Mouse (Mus musculus) neural tube, embryonic 12.5 days (tissue): ENCODE results near the gene Osbpl9. TPM values are rescaled to one million over a fixed set of nuclear protein-coding genes. Genes with fewer than 3 reads are reported as not detected.

Experiments
- ATAC-seq: fragments of 200-750 bp; cut with Nextera tagmentation; 2 replicates; pipeline ENCODE4 v1.8.0; 2017; ENCODE audit warnings: low read depth, mild to moderate bottlenecking, moderate TSS enrichment, moderate library complexity; ENCODE audit not compliant: low FRiP score
- H3K27ac ChIP-seq: fragments of 300-500 bp; sonication (generic); 2 replicates; pipeline ENCODE4 v1.5.1; 2016
- H3K27me3 ChIP-seq: fragments of 300-500 bp; sonication (generic); replicated peaks from 2 replicates; pipeline ENCODE4 v1.6.1; 2016; ENCODE audit warnings: mild to moderate bottlenecking
- H3K36me3 ChIP-seq: fragments of 300-500 bp; sonication (generic); 2 replicates; pipeline ENCODE4 v1.6.1; 2016; ENCODE audit warnings: mild to moderate bottlenecking
- H3K4me1 ChIP-seq: fragments of 300-500 bp; sonication (generic); 2 replicates; pipeline ENCODE4 v1.6.1; 2016
- H3K4me2 ChIP-seq: fragments of 300-500 bp; sonication (generic); replicated peaks from 2 replicates; pipeline ENCODE4 v1.6.1; 2016; ENCODE audit warnings: mild to moderate bottlenecking
- H3K4me3 ChIP-seq: fragments of 300-500 bp; sonication (generic); 2 replicates; pipeline ENCODE4 v1.5.1; 2016
- H3K9ac ChIP-seq: fragments of 300-500 bp; sonication (generic); 2 replicates; pipeline ENCODE4 v1.6.1; 2016; ENCODE audit warnings: mild to moderate bottlenecking
- H3K9me3 ChIP-seq: fragments of 300-500 bp; sonication (generic); 2 replicates; pipeline ENCODE4 v1.6.1; 2016; ENCODE audit warnings: mild to moderate bottlenecking
- WGBS: fragments of 180-500 bp; shearing (Covaris S2); methylation state at CpG from one replicate; pipeline ENCODE4 v1.1.7; 2016; 5-methylcytosine and 5-hydroxymethylcytosine counted together
- polyA plus RNA-seq: library from polyadenylated mRNA; unstranded; fragments of >200 nt; fragmentation: Nextera tagmentation; extraction: Ambion mirVana; gene quantifications from 2 replicates; pipeline ENCODE4 v1.2.1, GENCODE M21; 2016

Gene Osbpl9
- polyA plus RNA-seq, 1 experiment from 2014 or later: 95.9 TPM

DNA sequence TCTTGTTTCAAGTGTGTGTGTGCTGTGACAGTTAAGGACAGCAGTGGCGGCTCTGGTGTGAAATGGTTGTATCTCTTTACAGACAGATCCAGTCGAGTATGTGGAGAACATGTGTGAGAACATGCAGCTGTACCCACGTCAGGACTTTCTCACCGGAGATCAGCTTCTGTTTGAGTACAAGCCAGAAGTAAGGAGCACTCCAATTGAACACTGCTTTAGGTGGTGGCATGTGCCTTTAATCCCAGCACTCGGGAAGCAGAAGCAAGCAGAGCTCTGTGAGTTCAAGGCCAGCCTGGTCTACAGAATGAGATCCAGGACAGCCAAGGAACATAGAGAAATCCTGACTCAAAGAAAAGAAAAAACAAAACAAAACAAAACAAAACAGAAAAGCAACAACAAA is 158.8 kb downstream of the Osbpl9 start:
- no peak for ATAC-seq
- peaks cover 83% of the 10 kb centered on the region for H3K36me3 ChIP-seq

GRCm38 (mm10) chr4:109042739-109043138 is 159.3 kb downstream of the Osbpl9 start:
- no peaks in the 10 kb centered on the region for H3K9me3 ChIP-seq
- 89% methylated on average over 4 of the region's 4 CpGs for WGBS
- H3K36me3 ChIP-seq: peaks cover 80% of the 10 kb centered on the region
- no peak overlapping the region for H3K4me2 ChIP-seq
- no peak for ATAC-seq
- no peak overlapping the region for H3K9ac ChIP-seq
- H3K27ac ChIP-seq: no peak overlapping the region
- no peaks in the 10 kb centered on the region for H3K4me1 ChIP-seq
- no peaks in the 10 kb centered on the region for H3K27me3 ChIP-seq
- no peak overlapping the region for H3K4me3 ChIP-seq

More for the DNA sequence above, 158.8 kb downstream of the Osbpl9 start:
- WGBS: 88% methylated on average over 5 of the region's 5 CpGs
- H3K4me1 ChIP-seq: no peaks in the 10 kb centered on the region
- no peaks in the 10 kb centered on the region for H3K27me3 ChIP-seq
- H3K27ac ChIP-seq: no peak overlapping the region
- H3K9me3 ChIP-seq: no peaks in the 10 kb centered on the region
- no peak overlapping the region for H3K9ac ChIP-seq
- H3K4me3 ChIP-seq: no peak overlapping the region
- no peak overlapping the region for H3K4me2 ChIP-seq

DNA sequence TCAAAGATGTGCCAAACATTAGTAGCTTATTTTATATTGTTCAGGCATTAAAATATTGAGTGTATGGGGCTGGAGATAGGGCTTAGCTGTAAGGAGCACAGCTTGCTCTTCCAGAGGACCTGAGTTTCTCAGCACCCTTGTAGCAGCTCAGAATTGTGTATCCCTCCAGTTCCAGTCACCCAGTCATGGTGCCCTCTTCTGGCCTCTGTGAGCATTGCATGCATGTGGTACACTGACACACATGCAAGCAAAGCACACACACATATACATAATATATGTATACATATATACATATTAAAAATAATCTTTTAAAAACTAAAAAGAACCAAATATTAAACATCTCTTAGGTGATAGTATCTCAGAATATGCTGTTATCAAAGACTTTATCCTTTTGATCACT is 165.7 kb downstream of the Osbpl9 start:
- peaks cover 56% of the 10 kb centered on the region for H3K36me3 ChIP-seq
- no peak for ATAC-seq

DNA sequence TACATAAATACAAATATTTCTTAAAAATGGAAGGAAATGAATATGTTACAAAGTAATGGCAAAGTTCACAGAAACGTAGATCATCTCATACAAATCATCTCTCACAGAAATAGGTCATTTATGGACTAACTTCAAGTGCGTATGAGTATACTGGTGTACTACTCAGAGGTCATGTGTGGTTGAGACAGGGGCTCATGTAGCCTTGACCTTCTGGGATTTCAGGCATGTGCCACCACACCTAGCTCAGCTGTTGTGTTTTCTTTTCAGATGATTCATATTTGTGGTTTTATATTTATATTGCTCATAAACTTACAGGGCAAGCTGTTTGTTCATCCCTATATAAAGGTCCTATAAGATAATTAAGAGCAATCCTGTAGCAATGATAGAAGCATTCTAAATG is 171.8 kb downstream of the Osbpl9 start:
- ATAC-seq: no peak
- H3K36me3 ChIP-seq: peaks cover 54% of the 10 kb centered on the region
- WGBS: 98% methylated on average over 2 of the region's 2 CpGs

More for the DNA sequence above, 165.7 kb downstream of the Osbpl9 start:
- Histone ChIP-seq H3K9ac (no peak overlapping the region), H3K27ac (no peak overlapping the region), H3K9me3 (no peaks in the 10 kb centered on the region), H3K27me3 (no peaks in the 10 kb centered on the region), H3K4me2 (no peak overlapping the region), H3K4me1 (no peaks in the 10 kb centered on the region), H3K4me3 (no peak overlapping the region)

GRCm38 (mm10) chr4:109029857-109030256 is 172.2 kb downstream of the Osbpl9 start:
- Histone ChIP-seq H3K9me3 (no peaks in the 10 kb centered on the region), H3K36me3 (peaks cover 54% of the 10 kb centered on the region), H3K27ac (no peak overlapping the region), H3K4me3 (no peak overlapping the region), H3K27me3 (no peaks in the 10 kb centered on the region), H3K4me2 (no peak overlapping the region), H3K4me1 (no peaks in the 10 kb centered on the region), H3K9ac (no peak overlapping the region)
- ATAC-seq: no peak
- 98% methylated on average over 2 of the region's 2 CpGs for WGBS

More for the DNA sequence above, 171.8 kb downstream of the Osbpl9 start:
- no peaks in the 10 kb centered on the region for H3K9me3 ChIP-seq
- no peak overlapping the region for H3K9ac ChIP-seq
- H3K27me3 ChIP-seq: no peaks in the 10 kb centered on the region
- no peak overlapping the region for H3K27ac ChIP-seq
- H3K4me2 ChIP-seq: no peak overlapping the region
- H3K4me1 ChIP-seq: no peaks in the 10 kb centered on the region
- no peak overlapping the region for H3K4me3 ChIP-seq

- no peak for ATAC-seq
- no peak overlapping the region for H3K9ac ChIP-seq
- no peaks in the 10 kb centered on the region for H3K27me3 ChIP-seq
- H3K9me3 ChIP-seq: no peaks in the 10 kb centered on the region
- no peak overlapping the region for H3K4me2 ChIP-seq
- peaks cover 38% of the 10 kb centered on the region for H3K36me3 ChIP-seq
- no peaks in the 10 kb centered on the region for H3K4me1 ChIP-seq
- 46% methylated on average over 3 of the region's 3 CpGs for WGBS
- no peak overlapping the region for H3K27ac ChIP-seq
- H3K4me3 ChIP-seq: no peak overlapping the region
These were observed 175.5 kb downstream of the Osbpl9 start for GRCm38 (mm10) chr4:109026543-109026942.

DNA sequence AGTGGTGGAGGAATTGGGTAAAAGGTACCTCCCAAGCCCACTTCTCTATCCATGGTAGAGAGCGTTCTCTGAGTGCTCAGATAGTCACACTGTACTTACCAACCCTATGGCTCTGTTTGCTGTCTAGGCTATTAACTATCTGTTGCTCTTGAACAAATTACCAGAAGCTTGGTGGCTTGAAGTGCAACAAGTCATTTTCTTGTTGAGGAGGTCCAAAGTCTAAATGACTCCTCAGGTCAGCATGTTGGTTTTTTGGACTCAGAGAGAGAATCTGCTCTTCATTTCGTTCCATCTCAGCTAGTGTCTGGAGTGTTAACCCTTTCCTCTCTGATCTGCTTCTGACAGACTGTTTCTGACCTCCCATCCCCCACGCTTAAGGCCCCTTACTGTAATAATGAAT is 177.0 kb downstream of the Osbpl9 start:
- Histone ChIP-seq H3K27ac (no peak overlapping the region), H3K4me3 (no peak overlapping the region), H3K27me3 (no peaks in the 10 kb centered on the region), H3K9ac (no peak overlapping the region), H3K36me3 (peaks cover 30% of the 10 kb centered on the region), H3K4me2 (no peak overlapping the region), H3K4me1 (no peaks in the 10 kb centered on the region), H3K9me3 (no peaks in the 10 kb centered on the region)
- ATAC-seq: no peak
- WGBS: 72% methylated on average over 3 of the region's 3 CpGs

GRCm38 (mm10) chr4:109021976-109022375 is 180.1 kb downstream of the Osbpl9 start:
- Histone ChIP-seq H3K4me3 (no peak overlapping the region), H3K4me1 (no peaks in the 10 kb centered on the region), H3K27me3 (no peaks in the 10 kb centered on the region), H3K9me3 (no peaks in the 10 kb centered on the region), H3K27ac (no peak overlapping the region), H3K9ac (no peak overlapping the region), H3K36me3 (peaks cover 21% of the 10 kb centered on the region), H3K4me2 (no peak overlapping the region)
- ATAC-seq: no peak
- WGBS: 94% methylated on average over 1 of the region's 1 CpGs

DNA sequence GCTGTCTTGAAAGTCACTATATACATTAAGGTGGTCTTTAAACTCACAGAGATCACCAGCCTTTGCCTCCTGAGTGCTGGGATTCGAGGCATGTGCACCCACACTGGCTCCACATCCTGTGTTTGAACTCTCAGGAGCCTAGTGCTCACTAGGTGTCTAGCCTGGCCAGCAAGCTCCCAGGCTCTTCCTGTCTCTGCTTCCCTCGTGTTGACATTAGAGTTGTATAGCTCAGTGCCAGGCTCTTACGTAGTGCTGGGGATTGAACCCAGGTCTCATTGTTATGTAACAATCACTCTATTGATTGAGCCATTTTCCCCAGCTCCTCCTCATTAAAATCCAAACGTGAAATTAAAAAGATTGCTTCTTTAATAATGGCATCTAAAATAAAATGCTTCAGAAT is 182.8 kb downstream of the Osbpl9 start:
- no peaks in the 10 kb centered on the region for H3K4me1 ChIP-seq
- no peak overlapping the region for H3K27ac ChIP-seq
- WGBS: 79% methylated on average over 4 of the region's 4 CpGs
- no peak for ATAC-seq
- H3K27me3 ChIP-seq: no peaks in the 10 kb centered on the region
- no peak overlapping the region for H3K4me3 ChIP-seq
- no peak overlapping the region for H3K9ac ChIP-seq
- no peaks in the 10 kb centered on the region for H3K9me3 ChIP-seq
- H3K4me2 ChIP-seq: no peak overlapping the region
- H3K36me3 ChIP-seq: peaks cover 28% of the 10 kb centered on the region

- 79% methylated on average over 7 of the region's 7 CpGs for WGBS
- Histone ChIP-seq H3K4me1 (no peaks in the 10 kb centered on the region), H3K36me3 (peaks cover 29% of the 10 kb centered on the region), H3K9ac (no peak overlapping the region), H3K9me3 (no peaks in the 10 kb centered on the region), H3K4me2 (no peak overlapping the region), H3K27ac (no peak overlapping the region), H3K4me3 (no peak overlapping the region), H3K27me3 (no peaks in the 10 kb centered on the region)
- ATAC-seq: no peak
These were observed 184.6 kb downstream of the Osbpl9 start for GRCm38 (mm10) chr4:109017441-109017840.

DNA sequence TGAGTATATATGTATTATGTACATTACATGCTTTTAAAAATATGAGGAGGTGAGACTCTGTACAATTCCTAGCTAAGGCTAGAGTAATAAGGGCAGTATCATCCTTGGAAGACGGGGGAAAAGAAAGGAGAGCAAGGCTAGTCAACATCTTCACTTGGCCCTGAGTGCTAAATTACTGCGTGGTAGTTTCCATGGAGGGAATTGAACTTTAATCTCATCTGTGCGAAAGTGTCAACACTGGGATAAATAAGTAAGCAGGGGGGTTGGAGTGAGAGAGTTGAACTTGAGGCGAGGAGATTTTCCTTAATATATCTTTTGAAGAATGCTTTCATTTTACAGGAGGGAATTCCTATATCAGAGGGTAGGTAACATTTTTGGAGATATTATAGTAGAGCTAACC is 188.0 kb downstream of the Osbpl9 start:
- no peaks in the 10 kb centered on the region for H3K27me3 ChIP-seq
- no peak overlapping the region for H3K9ac ChIP-seq
- H3K4me3 ChIP-seq: no peak overlapping the region
- H3K4me2 ChIP-seq: no peak overlapping the region
- H3K36me3 ChIP-seq: peaks cover 24% of the 10 kb centered on the region
- H3K4me1 ChIP-seq: no peaks in the 10 kb centered on the region
- 93% methylated on average over 4 of the region's 4 CpGs for WGBS
- H3K9me3 ChIP-seq: no peaks in the 10 kb centered on the region
- no peak for ATAC-seq
- no peak overlapping the region for H3K27ac ChIP-seq
